Mouse (Mus musculus): Measurements from ENCODE around the gene Ubb. TPM values are rescaled to one million over a fixed set of nuclear protein-coding genes. Genes with fewer than 3 reads are reported as not detected.

The Ubb gene
- total RNA-seq, 1 experiment = 1,664 TPM

GRCm38 (mm10) chr11:62554934-62555517 lies 4.1 kb downstream of the Ubb start:
- DNase-seq (ENCODE audit: low read depth, low spot score) = no peak
- in situ Hi-C loops (cut with MboI; ENCODE audit: low sequenced_read_pairs in 2 of 2, unreplicated experiment in 2 of 2) = no loop called here
- Histone ChIP-seq H3K9me3 (ENCODE audit: control insufficient read depth, insufficient read depth, low read depth, low read length) (no peaks in the 10 kb centered on the region), H3K36me3 (ENCODE audit: control insufficient read depth, insufficient read depth, low read length, poor library complexity, severe bottlenecking) (peaks cover 6% of the 10 kb centered on the region), H3K4me1 (ENCODE audit: control insufficient read depth in 2 of 2, insufficient read depth in 2 of 2, low read length in 2 of 2, poor library complexity in 1 of 2) (no peaks in the 10 kb centered on the region; a peak in 1 of 4 replicates), H3K27ac (ENCODE audit: insufficient read depth, low read depth, low read length, poor library complexity, severe bottlenecking) (no peak overlapping the region), H3K4me3 (ENCODE audit: insufficient read depth in 1 of 2, low read depth in 1 of 2, low read length in 2 of 2, poor library complexity in 1 of 2, severe bottlenecking in 1 of 2) (no peak overlapping the region; a peak in 1 of 4 replicates), H3K9ac (ENCODE audit: insufficient read depth, low read depth, low read length, poor library complexity, severe bottlenecking) (no peak overlapping the region)
- TF ChIP-seq MAFK (IDR thresholded peaks at IDR 0.05; ENCODE audit: insufficient read depth, low read depth, low read length) = no peak
- no peak for TF ChIP-seq HCFC1 (IDR thresholded peaks at IDR 0.05; ENCODE audit: borderline replicate concordance, insufficient read depth, low read length)
- TF ChIP-seq ZNF384 (IDR thresholded peaks at IDR 0.05; ENCODE audit: low read depth, low read length) = no peak
- TF ChIP-seq ZC3H11A (IDR thresholded peaks at IDR 0.05; ENCODE audit: borderline replicate concordance, low read depth, low read length) = no peak
- no peak for TF ChIP-seq CHD2 (IDR thresholded peaks at IDR 0.05; ENCODE audit: low read depth, low read length)

GRCm38 (mm10) chr11:62555896-62556412 lies 5.0 kb downstream of the Ubb start:
- no peak overlapping the region for H3K9ac ChIP-seq (ENCODE audit: insufficient read depth, low read depth, low read length, poor library complexity, severe bottlenecking)
- DNase-seq (ENCODE audit: low read depth, low spot score) = no peak
- no peaks in the 10 kb centered on the region; a peak in 1 of 4 replicates for H3K4me1 ChIP-seq (ENCODE audit: control insufficient read depth in 2 of 2, insufficient read depth in 2 of 2, low read length in 2 of 2, poor library complexity in 1 of 2)
- no peak overlapping the region for H3K4me3 ChIP-seq (ENCODE audit: insufficient read depth in 1 of 2, low read depth in 1 of 2, low read length in 2 of 2, poor library complexity in 1 of 2, severe bottlenecking in 1 of 2)
- H3K36me3 ChIP-seq (ENCODE audit: control insufficient read depth, insufficient read depth, low read length, poor library complexity, severe bottlenecking) = peaks cover 6% of the 10 kb centered on the region
- H3K27ac ChIP-seq (ENCODE audit: insufficient read depth, low read depth, low read length, poor library complexity, severe bottlenecking) = no peak overlapping the region
- TF ChIP-seq ZNF384 (IDR thresholded peaks at IDR 0.05; ENCODE audit: low read depth, low read length) = no peak
- no peak for TF ChIP-seq CHD2 (IDR thresholded peaks at IDR 0.05; ENCODE audit: low read depth, low read length)
- no peak for TF ChIP-seq ZC3H11A (IDR thresholded peaks at IDR 0.05; ENCODE audit: borderline replicate concordance, low read depth, low read length)
- TF ChIP-seq HCFC1 (IDR thresholded peaks at IDR 0.05; ENCODE audit: borderline replicate concordance, insufficient read depth, low read length) = no peak
- no peak for TF ChIP-seq MAFK (IDR thresholded peaks at IDR 0.05; ENCODE audit: insufficient read depth, low read depth, low read length)
- no peaks in the 10 kb centered on the region for H3K9me3 ChIP-seq (ENCODE audit: control insufficient read depth, insufficient read depth, low read depth, low read length)
- in situ Hi-C loops (cut with MboI; ENCODE audit: low sequenced_read_pairs in 2 of 2, unreplicated experiment in 2 of 2) = no loop called here

DNA sequence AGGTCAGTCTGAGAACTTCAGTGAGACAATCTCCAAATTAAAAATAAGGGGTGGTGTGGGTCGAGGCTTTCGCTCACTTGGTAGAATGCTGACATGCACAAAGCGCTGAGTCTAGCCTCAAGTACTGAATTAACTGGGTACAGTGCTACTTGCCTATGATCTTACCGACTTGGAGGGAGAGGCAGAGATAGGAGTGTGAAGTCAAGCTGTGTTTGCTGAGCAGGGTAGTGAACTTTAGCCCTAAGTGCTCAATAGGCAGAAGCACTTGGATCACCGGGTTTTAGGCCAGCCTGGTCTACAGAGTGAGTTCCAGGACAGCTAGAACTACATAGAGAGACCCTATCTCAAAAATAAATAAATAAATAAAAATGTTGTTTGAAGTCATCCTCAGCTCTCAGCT lies 6.2 kb downstream of the Ubb start:
- in situ Hi-C loops (cut with MboI; ENCODE audit: low sequenced_read_pairs in 2 of 2, unreplicated experiment in 2 of 2) = no loop called here

DNA sequence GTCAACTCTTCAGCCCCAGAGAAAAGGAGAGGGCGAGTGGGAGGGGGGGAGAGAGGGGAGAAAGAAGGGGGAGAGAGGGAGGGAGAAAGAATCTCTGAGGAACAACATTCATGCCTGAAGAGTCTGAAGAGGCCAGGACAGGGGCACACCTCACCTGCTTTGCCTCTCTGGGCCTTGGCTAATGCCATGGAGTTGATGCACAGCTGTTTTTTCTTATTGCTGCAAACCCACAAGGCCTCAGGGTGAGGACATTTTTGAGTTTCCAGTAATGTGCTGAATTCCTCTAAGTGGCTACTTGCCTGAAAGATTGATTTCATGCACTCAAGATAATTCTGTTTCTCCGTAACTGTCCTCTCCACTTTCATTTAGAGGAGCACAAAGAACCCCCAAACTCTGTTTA lies 7.2 kb downstream of the Ubb start:
- DNase-seq (ENCODE audit: low read depth, low spot score) = no peak
- no peak overlapping the region for H3K27ac ChIP-seq (ENCODE audit: insufficient read depth, low read depth, low read length, poor library complexity, severe bottlenecking)
- H3K9ac ChIP-seq (ENCODE audit: insufficient read depth, low read depth, low read length, poor library complexity, severe bottlenecking) = no peak overlapping the region
- in situ Hi-C loops (cut with MboI; ENCODE audit: low sequenced_read_pairs in 2 of 2, unreplicated experiment in 2 of 2) = no loop called here
- H3K9me3 ChIP-seq (ENCODE audit: control insufficient read depth, insufficient read depth, low read depth, low read length) = no peaks in the 10 kb centered on the region
- no peak overlapping the region for H3K4me3 ChIP-seq (ENCODE audit: insufficient read depth in 1 of 2, low read depth in 1 of 2, low read length in 2 of 2, poor library complexity in 1 of 2, severe bottlenecking in 1 of 2)
- TF ChIP-seq ZNF384 (IDR thresholded peaks at IDR 0.05; ENCODE audit: low read depth, low read length) (no peak), ZC3H11A (IDR thresholded peaks at IDR 0.05; ENCODE audit: borderline replicate concordance, low read depth, low read length) (no peak), MAFK (IDR thresholded peaks at IDR 0.05; ENCODE audit: insufficient read depth, low read depth, low read length) (no peak), CHD2 (IDR thresholded peaks at IDR 0.05; ENCODE audit: low read depth, low read length) (no peak), HCFC1 (IDR thresholded peaks at IDR 0.05; ENCODE audit: borderline replicate concordance, insufficient read depth, low read length) (no peak)
- peaks cover 2% of the 10 kb centered on the region; the same call in 1 of the 2 replicates for H3K36me3 ChIP-seq (ENCODE audit: control insufficient read depth, insufficient read depth, low read length, poor library complexity, severe bottlenecking)
- no peaks in the 10 kb centered on the region; a peak in 1 of 4 replicates for H3K4me1 ChIP-seq (ENCODE audit: control insufficient read depth in 2 of 2, insufficient read depth in 2 of 2, low read length in 2 of 2, poor library complexity in 1 of 2)

More for the DNA sequence above, 6.2 kb downstream of the Ubb start:
- Histone ChIP-seq H3K4me1 (ENCODE audit: control insufficient read depth in 2 of 2, insufficient read depth in 2 of 2, low read length in 2 of 2, poor library complexity in 1 of 2) (no peaks in the 10 kb centered on the region; a peak in 1 of 4 replicates), H3K9ac (ENCODE audit: insufficient read depth, low read depth, low read length, poor library complexity, severe bottlenecking) (no peak overlapping the region), H3K27ac (ENCODE audit: insufficient read depth, low read depth, low read length, poor library complexity, severe bottlenecking) (no peak overlapping the region), H3K9me3 (ENCODE audit: control insufficient read depth, insufficient read depth, low read depth, low read length) (no peaks in the 10 kb centered on the region), H3K4me3 (ENCODE audit: insufficient read depth in 1 of 2, low read depth in 1 of 2, low read length in 2 of 2, poor library complexity in 1 of 2, severe bottlenecking in 1 of 2) (no peak overlapping the region), H3K36me3 (ENCODE audit: control insufficient read depth, insufficient read depth, low read length, poor library complexity, severe bottlenecking) (peaks cover 6% of the 10 kb centered on the region)
- DNase-seq (ENCODE audit: low read depth, low spot score) = no peak
- no peak for TF ChIP-seq CHD2 (IDR thresholded peaks at IDR 0.05; ENCODE audit: low read depth, low read length)
- no peak for TF ChIP-seq MAFK (IDR thresholded peaks at IDR 0.05; ENCODE audit: insufficient read depth, low read depth, low read length)
- TF ChIP-seq HCFC1 (IDR thresholded peaks at IDR 0.05; ENCODE audit: borderline replicate concordance, insufficient read depth, low read length) = no peak
- TF ChIP-seq ZC3H11A (IDR thresholded peaks at IDR 0.05; ENCODE audit: borderline replicate concordance, low read depth, low read length) = no peak
- no peak for TF ChIP-seq ZNF384 (IDR thresholded peaks at IDR 0.05; ENCODE audit: low read depth, low read length)
